Mouse (Mus musculus): ENCODE data around the gene Gm17617. TPM values are rescaled to one million over a fixed set of nuclear protein-coding genes. Genes with fewer than 3 reads are reported as not detected.

The Gm17617 gene
- total RNA-seq (2021): not detected
- long read RNA-seq, experiment 1: 0 reads
- long read RNA-seq, experiment 2: 0 reads

DNA sequence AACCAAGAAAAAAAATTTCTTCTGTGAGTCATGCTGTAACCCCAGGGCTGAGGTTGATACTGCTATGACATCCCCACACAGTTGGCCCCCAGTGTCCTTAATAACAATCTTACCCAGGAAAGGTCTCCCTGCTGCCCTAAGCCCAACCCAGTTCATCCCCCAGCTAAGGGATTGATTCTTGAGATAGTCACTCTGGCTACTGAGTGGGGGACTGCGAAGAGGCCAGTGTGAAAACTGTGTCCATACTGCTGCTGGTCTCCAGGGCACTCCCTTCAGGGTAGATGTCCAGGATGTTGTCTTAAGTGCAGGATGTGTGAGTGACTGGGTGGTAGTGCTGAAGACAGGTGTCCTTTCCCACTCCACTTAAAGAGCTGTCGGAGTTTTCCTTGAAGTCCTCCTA is at the start of gene Gm17617:
Gene Gm17617, minus strand, starts transcription at position 101 of the 400 bp plus-strand sequence.
- DNase-seq (ENCODE audit: low spot score): no peak

GRCm38 (mm10) chr13:55182173-55182894 is 49.0 kb upstream of the Gm17617 start:
- peak; percentile 86 for DNase-seq (ENCODE audit: low spot score)

DNA sequence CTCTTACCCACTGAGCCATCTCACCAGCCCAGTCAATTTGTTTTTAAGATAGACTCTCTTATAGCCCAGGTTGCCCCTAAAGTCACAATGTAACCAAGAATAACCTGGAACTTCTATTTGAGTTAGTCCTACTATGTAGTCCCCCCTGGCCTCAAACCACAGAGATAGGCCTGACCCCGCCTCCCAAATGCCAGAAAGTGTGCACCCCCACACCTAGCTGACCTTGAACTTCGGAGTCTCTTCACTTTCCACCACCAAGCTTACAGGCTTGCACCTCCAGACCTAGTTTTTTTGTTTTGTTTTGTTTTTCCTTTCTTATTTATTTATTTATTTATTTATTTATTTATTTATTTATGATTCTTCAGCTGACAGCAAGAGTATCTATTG is 48.4 kb upstream of the Gm17617 start:
- no peak for DNase-seq (ENCODE audit: low spot score)

- DNase-seq (ENCODE audit: low spot score): no peak
These were observed 46.2 kb upstream of the Gm17617 start for GRCm38 (mm10) chr13:55179591-55179990.

GRCm38 (mm10) chr13:55178556-55178955 is 45.2 kb upstream of the Gm17617 start:
- DNase-seq (ENCODE audit: low spot score): peak; percentile 80

DNA sequence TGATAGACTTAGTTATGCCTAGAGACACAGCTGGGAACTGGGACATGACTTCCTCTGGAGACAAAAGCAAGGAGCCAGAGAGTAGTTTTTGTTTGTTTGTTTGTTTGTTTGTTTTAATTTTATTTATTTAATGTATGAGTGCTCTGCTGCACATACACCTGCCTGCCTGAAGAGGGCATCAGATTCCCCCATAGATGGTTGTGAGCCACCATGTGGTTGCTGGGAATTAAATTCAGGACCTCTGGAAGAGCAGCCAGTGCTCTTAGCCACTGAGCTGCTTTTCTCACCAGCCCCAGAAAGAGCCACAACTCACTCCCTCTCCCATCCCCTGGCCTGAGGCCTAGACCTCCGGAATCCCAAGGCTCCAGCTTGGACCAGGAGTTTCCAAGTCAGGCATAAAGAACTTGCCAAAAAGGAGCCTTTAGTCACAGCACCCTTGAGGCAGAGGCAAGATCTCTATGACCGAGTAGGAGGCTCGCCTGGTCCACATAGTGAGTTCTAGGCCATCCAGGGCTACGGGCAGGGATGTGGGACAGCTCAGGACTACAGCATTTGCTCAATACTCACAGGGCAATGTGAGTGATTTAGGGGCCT is 44.7 kb upstream of the Gm17617 start:
- DNase-seq (ENCODE audit: low spot score): peak; percentile 56

- no peak for DNase-seq (ENCODE audit: low spot score)
These were observed 42.9 kb upstream of the Gm17617 start for GRCm38 (mm10) chr13:55176265-55176664.

- no peak for DNase-seq (ENCODE audit: low spot score)
These were observed 41.0 kb upstream of the Gm17617 start for GRCm38 (mm10) chr13:55174347-55174746.

DNA sequence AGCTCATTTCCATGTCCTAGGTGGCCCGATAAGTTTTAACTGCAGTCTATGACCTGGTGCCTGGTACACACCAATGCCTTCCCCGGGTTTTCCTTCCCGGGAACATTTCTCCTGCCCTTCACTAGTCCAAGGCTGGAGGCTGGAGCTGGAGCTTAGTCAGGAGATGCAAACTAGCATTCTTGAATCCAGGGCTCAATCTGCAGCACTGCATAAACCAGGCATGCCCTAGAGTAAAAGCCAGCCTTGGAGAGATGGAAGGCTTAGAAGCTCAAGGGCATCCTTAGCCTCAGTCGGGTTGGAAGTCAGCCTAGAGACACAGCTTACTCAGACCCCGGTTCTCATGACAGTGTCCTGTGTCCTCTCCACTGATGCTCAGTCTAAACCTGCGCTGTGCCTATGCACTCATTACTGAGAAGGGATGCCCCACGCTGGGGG is 39.0 kb upstream of the Gm17617 start:
- no peak for DNase-seq (ENCODE audit: low spot score)

DNA sequence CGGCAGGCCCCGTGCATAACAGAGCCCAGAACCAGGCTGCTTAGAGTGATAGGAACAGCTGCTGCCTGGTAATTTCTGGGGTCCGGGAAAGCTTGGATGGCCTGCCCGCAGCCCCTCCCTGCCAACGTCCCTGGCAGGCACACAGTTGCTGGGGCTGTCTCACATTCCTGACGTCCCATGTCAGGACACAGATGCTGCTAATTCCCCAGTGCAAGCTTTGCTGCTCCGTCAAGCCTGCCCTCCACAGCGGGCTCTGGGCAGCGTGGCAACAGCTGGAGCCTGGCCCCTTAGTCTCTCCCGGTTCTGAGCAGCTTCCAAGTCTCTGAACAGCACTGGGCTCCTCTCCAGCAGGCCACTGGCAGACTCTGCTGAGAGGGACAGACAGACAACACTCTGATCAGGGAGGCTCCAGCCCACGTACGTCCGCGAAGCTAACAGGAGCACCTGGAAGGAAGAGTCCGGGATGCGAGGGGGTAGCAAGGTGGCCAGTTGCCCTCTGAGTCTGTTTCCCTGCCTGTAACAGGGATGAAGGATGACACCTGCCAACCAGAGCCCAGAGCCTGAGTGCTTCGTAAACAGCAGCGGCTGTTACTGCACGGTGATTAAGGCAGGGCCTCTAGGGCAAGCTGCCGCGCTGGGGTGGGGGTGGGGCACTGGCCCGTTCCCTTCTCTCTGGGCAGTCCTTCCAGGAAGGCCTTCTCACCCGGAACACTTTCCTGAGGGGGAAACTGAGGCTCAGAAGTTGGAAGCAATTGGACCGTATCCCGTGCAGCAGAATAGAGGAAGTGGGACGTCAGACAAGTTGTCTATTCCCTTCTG is 38.4 kb upstream of the Gm17617 start:
- DNase-seq (ENCODE audit: low spot score): peak; percentile 70

DNA sequence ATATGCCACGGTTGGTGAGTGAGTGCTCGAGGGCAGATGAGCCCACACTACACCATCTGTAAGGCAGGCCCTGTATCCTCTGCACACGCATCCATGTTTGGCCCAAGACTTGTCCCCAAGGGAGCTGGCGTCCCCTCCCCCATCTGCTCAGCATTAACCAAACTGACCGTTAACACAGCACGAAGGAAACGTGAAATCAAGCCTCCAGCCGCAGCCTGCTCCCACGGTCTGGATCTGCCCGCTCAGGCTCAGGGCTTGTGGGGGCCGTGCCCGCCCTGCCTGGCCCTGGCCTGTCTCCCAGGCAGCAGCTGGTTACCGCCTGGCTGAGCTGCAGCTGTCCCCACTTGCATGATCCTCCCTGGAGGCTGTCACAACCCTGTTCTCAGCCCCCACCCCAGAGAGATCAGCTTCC is 35.6 kb upstream of the Gm17617 start:
- DNase-seq (ENCODE audit: low spot score): peak; percentile 83

DNA sequence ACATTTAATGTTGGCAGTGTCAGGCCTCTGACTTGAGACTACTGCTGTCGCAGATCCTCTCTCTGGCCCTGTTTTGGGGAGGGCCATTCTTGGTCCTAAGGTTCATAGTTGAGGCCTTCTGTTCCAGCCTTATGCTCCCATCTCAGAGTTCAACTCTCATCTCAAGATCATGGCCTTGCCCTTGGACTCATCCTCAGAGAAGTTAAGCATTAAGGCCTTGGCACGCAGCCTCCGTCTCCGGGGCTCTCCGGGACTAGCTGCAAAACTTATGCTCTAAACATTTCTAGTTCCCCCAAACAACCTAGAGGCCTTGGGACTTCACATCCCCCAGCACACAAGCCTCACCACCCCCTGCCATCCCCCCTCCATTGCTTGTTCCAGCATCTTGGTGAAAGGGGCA is 34.9 kb upstream of the Gm17617 start:
- no peak for DNase-seq (ENCODE audit: low spot score)

DNA sequence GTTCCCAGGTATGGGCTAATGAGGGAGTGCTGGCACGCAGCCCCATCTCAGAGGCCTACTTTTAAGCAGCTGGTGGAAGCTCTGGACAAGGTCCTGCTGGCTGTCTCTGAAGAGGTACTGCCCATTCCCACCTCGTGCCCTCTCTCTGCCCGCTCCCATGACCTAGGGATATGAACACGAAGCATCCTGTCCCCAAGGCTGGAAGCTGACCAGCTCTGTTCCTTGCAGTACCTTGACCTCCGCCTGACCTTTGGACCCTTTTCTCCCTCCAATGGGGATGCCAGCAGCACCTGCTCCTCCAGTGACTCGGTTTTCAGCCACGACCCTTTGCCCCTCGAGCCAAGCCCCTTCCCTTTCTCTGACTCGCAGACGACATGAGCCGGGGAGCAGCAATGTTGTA is 34.5 kb upstream of the Gm17617 start:
- DNase-seq (ENCODE audit: low spot score): no peak

DNA sequence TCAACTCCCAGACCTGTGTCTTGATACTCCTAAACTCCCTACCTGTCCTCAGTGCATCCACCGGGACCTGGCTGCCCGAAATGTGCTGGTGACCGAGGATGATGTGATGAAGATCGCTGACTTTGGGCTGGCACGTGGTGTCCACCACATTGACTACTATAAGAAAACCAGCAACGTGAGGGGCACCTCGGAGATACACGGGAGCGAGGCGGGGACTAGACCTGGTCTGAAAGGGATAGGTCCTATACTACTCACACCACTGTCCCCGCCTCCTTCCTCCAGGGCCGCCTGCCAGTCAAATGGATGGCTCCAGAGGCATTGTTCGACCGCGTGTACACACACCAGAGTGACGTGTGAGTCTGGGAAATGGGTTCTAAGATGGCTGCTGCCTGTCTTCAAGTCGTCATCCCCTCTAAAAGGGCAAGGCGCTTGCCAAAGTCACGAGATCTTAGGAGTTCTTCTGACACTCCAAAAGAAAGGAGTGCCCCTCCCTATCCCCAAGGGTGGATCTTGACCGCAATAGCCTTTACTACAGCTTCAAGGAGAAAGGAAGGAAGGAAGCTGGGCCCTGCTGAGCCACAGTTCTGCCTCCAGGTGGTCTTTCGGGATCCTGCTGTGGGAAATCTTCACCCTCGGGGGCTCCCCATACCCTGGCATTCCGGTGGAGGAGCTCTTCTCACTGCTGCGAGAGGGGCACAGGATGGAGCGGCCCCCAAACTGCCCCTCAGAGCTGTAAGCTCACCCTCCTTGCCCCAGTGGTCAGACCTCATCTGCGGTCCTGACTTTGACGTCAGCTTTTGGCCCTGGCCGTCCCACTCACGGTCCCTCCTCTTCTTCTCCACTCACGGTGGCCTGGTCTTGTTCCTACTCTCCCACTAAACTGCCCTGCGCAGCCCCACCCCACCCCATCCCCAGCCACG is 33.7 kb upstream of the Gm17617 start:
- no peak for DNase-seq (ENCODE audit: low spot score)

DNA sequence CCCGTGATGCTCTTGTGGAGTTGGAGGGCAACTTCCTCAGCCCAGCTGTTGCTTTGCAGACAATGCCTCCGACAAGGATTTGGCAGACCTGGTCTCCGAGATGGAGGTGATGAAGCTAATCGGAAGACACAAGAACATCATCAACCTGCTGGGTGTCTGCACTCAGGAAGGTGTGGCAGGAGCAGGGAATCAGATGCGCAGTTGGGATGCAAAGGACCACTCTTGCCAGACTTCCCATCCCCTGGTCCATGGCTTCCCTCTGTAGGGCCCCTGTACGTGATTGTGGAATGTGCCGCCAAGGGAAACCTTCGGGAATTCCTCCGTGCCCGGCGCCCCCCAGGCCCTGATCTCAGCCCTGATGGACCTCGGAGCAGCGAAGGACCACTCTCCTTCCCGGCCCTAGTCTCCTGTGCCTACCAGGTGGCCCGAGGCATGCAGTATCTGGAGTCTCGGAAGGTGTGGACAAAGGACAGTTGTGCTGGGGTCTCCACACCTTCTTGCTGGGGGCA is 32.5 kb upstream of the Gm17617 start:
- DNase-seq (ENCODE audit: low spot score): no peak

DNA sequence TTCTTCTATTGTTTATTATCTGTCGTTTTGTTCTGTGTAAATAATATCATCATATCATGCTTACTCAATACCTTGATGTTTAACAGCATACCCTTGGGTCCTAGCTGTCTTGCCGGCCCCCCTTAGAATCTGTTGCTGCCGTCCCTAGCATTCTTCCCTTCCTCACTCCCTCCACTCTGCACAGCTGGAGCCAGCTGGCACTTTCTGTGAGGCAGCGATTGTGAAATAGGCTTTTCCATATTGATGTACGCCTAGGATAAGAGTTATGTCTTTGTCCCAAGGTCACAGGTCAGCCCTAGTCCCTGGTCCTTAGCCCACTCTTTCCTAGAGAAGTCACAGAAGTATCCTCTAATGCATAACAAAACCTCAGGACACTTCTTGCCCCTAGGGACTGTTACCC is 30.2 kb upstream of the Gm17617 start:
- DNase-seq (ENCODE audit: low spot score): no peak

DNA sequence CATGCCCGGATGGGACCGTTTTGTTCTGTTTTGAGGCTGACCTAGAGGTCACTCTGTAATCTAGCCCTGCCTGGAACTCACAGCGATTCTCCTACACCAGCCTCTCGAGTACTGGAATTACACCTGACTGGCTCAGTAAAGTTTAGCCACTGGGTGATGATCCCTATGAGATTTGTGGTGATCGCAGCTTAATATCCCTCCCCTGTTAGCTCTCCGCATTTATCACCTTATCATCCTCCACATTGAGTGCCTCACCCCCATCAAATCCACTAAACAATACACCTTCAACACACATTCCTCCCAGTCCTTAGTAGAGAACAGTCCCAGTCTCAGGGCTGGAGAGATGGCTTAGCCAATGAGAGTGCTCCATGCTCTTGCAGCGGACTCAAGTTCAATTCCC is 29.0 kb upstream of the Gm17617 start:
- DNase-seq (ENCODE audit: low spot score): no peak

- DNase-seq (ENCODE audit: low spot score): no peak
These were observed 20.6 kb upstream of the Gm17617 start for GRCm38 (mm10) chr13:55153951-55154350.

GRCm38 (mm10) chr13:55152621-55153415 is 19.5 kb upstream of the Gm17617 start, which contains the start of gene Fgfr4:
Gene Fgfr4 (plus strand): TSS chr13:55152640.
- DNase-seq (ENCODE audit: low spot score): no peak

DNA sequence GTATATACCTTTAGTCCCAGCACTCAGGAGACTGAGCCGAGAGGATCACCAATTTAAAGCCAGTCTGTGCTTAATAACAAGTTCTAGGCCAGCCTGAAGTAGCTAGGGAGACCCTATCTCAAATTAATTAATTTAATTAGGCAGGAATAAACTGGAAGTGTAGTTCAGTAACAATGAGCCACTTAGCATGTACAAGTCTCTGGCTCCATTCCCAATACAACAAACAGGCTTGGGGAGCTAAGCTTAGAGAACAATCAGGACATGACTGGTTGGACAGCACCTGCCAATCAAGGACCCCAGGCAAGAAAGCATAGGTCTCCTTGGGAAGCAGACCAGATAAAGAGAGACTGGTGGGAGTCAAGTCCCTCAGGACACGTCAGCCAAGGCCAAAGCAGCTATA is 6.9 kb upstream of the Gm17617 start:
- no peak for DNase-seq (ENCODE audit: low spot score)
